Mouse (Mus musculus): ENCODE data around the gene Serpina3b. TPM values are rescaled to one million over a fixed set of nuclear protein-coding genes. Genes with fewer than 3 reads are reported as not detected.
"Not testable (repeated sequence)": the region's sequence is repeated elsewhere in the genome, so short reads cannot be mapped to it uniquely, and the experiment has no call there.

Gene Serpina3b
- 0.27 and 0.35 TPM in 2 replicates for polyA plus RNA-seq (2015; fragmentation: Nextera tagmentation; extraction: Ambion mirVana)

DNA sequence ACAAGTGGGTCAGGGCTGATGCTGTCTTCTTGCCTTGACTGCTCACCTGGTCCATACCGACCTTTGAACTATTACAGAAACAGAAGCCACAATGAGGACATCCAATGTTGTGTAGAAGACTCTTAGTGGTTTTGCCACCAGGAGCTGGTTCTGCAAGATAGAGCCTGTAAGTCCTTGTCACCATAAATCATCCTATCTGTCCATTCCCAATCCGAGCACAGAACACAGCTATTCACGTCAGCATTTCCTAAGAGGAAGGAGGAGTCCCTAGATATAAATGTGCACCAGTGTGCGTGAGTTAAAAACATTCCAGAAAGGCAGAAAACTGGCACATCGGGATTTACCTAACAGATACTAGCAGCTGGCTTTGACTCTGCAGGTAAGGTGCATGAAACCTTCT is at the start of gene Serpina3b:
TSS of gene Serpina3b (plus strand) at position 301 of the 400 bp plus-strand sequence.
- Histone ChIP-seq H3K9ac (no peak within 1 kb of the TSS), H3K9me3 (no peaks in the 10 kb centered on the region), H3K4me3 (no peak within 1 kb of the TSS), H3K4me1 (no peaks in the 10 kb centered on the region), H3K27ac (no peak within 1 kb of the TSS), H3K36me3 (no peaks in the 10 kb centered on the region), H3K27me3 (no peaks in the 10 kb centered on the region), H3K4me2 (no peak within 1 kb of the TSS)
- 68% methylated on average over 5 of the region's 5 CpGs for WGBS
- ATAC-seq (ENCODE audit: insufficient number of reproducible peaks, low FRiP score, low TSS enrichment, low read depth): no peak

DNA sequence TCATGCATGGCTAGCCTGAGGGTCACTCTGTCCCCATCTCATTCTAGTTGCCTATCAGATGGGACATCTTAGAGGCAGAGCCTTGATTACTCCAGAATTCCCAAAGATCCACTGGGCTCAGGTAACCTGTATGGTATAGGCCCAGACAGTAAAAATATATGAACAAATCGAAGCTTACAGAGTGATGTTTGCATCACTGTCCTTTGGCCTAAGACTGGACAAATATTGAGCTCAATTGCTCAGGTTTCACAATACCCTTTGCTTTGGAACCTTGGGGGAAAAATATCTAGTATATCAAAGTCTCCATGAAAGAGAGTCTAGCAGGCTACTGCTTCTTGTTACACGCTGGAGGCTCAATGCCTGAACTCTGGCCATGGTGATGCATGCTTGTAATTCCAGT is 37.7 kb upstream of the Serpina3b start:
- 74% methylated on average over 2 of the region's 2 CpGs for WGBS

DNA sequence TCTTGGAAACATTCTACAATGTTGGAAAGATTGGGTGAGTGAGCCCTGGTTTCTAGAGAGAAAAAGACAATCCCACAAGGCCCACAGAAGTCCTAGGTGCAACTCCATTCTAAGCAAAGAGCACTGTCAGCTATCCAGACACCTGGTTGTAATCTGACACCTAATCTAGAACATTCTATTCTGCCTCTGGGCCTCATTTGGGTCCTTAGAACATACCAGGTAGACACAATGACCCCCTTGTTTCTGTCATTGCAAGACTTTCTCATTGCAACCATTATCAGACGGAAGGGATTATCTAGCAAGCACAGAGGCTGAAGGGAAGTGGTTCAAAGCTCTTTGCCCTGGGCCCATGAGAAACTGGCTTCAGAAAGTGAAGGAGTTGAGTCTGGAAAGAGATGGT is 36.5 kb upstream of the Serpina3b start:
- 77% methylated on average over 1 of the region's 1 CpGs for WGBS
- no peak overlapping the region for H3K4me3 ChIP-seq

More for the DNA sequence above, 37.7 kb upstream of the Serpina3b start:
- no peaks in the 10 kb centered on the region for H3K36me3 ChIP-seq
- H3K4me2 ChIP-seq: no peak overlapping the region
- no peak for ATAC-seq (ENCODE audit: insufficient number of reproducible peaks, low FRiP score, low TSS enrichment, low read depth)
- no peaks in the 10 kb centered on the region for H3K9me3 ChIP-seq
- no peaks in the 10 kb centered on the region for H3K27me3 ChIP-seq
- no peak overlapping the region for H3K4me3 ChIP-seq
- H3K9ac ChIP-seq: no peak overlapping the region
- H3K4me1 ChIP-seq: no peaks in the 10 kb centered on the region
- H3K27ac ChIP-seq: no peak overlapping the region

DNA sequence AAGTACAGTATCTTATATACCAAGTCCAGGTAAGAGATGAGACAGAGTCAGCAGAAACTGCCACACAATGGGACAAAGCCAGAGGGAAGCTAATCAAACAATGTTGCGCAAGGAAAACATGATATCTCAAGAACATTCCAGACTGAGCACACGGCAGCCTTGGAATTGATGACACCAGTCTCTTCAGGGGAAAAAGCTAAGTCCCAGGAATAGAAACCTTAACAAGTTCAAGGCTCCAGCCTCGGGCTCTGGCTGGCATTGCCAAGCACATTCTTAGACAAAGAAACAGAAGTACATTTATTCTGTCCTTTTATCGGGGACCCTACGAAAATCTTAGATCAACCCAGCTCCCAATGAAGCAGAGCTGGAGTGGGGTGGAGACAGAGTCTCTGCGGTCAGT is 27.0 kb upstream of the Serpina3b start, which contains the start of gene Serpina5:
TSS of gene Serpina5 (plus strand) at position 346 of the 400 bp plus-strand sequence.
- Histone ChIP-seq H3K4me3 (no peak within 1 kb of the TSS), H3K4me2 (no peak within 1 kb of the TSS), H3K9ac (no peak within 1 kb of the TSS), H3K27ac (no peak within 1 kb of the TSS), H3K36me3 (no peaks in the 10 kb centered on the region), H3K27me3 (no peaks in the 10 kb centered on the region), H3K9me3 (no peaks in the 10 kb centered on the region), H3K4me1 (no peaks in the 10 kb centered on the region)
- ATAC-seq (ENCODE audit: insufficient number of reproducible peaks, low FRiP score, low TSS enrichment, low read depth): no peak
- 85% methylated on average over 6 of the region's 6 CpGs for WGBS

More for the DNA sequence above, 36.5 kb upstream of the Serpina3b start:
- H3K4me1 ChIP-seq: no peaks in the 10 kb centered on the region
- H3K27ac ChIP-seq: no peak overlapping the region
- ATAC-seq (ENCODE audit: insufficient number of reproducible peaks, low FRiP score, low TSS enrichment, low read depth): no peak
- no peaks in the 10 kb centered on the region for H3K36me3 ChIP-seq
- H3K9ac ChIP-seq: no peak overlapping the region
- no peak overlapping the region for H3K4me2 ChIP-seq
- no peaks in the 10 kb centered on the region for H3K9me3 ChIP-seq
- H3K27me3 ChIP-seq: no peaks in the 10 kb centered on the region

DNA sequence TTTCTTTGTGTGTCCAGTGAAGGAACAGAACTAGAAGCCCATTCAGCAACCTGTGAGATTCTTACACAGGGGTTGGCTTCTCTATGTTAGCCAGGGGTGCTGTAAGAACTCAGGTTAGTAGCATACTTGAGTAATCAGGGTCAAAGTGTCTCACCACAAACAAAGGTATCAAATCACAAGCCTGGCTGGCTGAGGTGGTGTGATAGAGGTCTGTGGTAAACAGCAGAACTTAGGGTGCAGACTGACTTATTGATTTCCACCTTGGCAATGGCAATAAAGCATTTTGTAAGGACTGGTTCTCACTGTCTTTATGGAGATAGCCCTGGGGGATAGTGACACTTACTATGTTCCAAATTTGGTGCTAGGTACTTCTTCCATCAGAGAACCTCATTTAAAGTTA is 21.9 kb upstream of the Serpina3b start:
- Histone ChIP-seq H3K9ac (no peak overlapping the region), H3K36me3 (no peaks in the 10 kb centered on the region), H3K4me3 (no peak overlapping the region), H3K4me2 (no peak overlapping the region), H3K27me3 (no peaks in the 10 kb centered on the region), H3K27ac (no peak overlapping the region), H3K9me3 (no peaks in the 10 kb centered on the region), H3K4me1 (no peaks in the 10 kb centered on the region)
- no peak for ATAC-seq (ENCODE audit: insufficient number of reproducible peaks, low FRiP score, low TSS enrichment, low read depth)

DNA sequence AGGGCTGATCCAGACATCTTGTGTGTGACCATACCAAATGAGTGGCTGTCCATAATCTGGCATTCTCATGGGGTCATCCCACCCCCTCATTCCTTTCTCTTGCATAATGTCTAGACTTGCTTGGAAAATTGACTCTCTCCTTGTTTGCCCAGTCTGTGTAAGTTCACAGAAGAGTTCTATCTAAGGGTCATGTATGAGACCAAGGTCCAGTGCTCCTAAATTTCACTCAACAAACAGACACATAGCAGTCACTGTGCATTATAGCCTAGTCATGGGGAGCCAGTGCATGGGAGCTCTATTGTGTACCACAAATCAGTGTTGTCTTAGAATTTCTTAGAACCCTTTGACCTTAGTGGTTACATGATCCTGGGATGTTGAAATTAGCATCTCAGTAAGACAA is 20.9 kb upstream of the Serpina3b start:
- H3K9ac ChIP-seq: no peak overlapping the region
- no peaks in the 10 kb centered on the region for H3K36me3 ChIP-seq
- no peak overlapping the region for H3K4me3 ChIP-seq
- ATAC-seq (ENCODE audit: insufficient number of reproducible peaks, low FRiP score, low TSS enrichment, low read depth): no peak
- H3K9me3 ChIP-seq: no peaks in the 10 kb centered on the region
- H3K27me3 ChIP-seq: no peaks in the 10 kb centered on the region
- no peaks in the 10 kb centered on the region for H3K4me1 ChIP-seq
- H3K4me2 ChIP-seq: no peak overlapping the region
- no peak overlapping the region for H3K27ac ChIP-seq

DNA sequence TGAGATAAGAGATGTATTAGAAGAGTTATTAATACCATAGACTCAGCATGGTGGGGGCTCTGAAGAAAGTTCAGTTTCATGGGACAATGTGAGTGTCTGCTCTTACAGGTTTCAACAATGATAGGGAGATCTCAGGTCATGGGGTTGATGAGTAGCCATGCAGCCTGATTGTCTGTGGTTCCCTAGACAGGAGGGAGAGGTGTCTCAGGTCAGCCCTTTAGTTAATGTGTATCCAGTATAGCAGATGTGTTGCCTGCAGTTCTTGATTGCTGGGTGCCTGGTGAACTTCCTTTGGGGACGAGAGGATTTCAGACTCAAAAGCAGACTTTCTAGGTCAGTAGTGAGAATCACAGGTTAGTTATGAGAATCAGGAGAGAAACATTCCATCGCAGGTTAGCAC is 19.3 kb upstream of the Serpina3b start:
- Histone ChIP-seq H3K9me3 (no peaks in the 10 kb centered on the region), H3K4me2 (no peak overlapping the region), H3K4me3 (no peak overlapping the region), H3K27ac (no peak overlapping the region), H3K9ac (no peak overlapping the region), H3K36me3 (no peaks in the 10 kb centered on the region), H3K4me1 (no peaks in the 10 kb centered on the region), H3K27me3 (no peaks in the 10 kb centered on the region)
- 82% methylated on average over 2 of the region's 2 CpGs for WGBS
- ATAC-seq (ENCODE audit: insufficient number of reproducible peaks, low FRiP score, low TSS enrichment, low read depth): no peak

DNA sequence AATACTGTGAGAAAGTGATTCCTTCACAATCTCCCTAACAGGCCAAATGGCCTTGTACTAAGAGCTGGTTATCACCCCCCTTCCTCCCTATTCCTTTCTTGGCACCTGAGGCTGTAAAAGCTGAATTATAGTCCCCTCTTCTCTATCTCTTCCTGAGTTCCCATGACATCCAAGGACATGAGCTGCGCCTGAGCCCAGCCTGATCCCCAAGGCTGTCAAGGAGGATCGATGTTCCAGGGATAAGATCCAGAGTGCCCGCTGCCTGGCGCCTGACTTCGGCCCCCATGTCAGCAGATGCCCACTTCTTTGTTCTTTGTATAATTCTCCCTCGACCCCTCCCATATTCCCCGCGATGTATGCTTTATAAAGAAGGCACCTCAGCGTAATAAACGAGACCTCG is 15.5 kb upstream of the Serpina3b start, which contains the start of gene Serpina3a:
TSS of gene Serpina3a (plus strand) at position 392 of the 400 bp plus-strand sequence.
- H3K9me3 ChIP-seq; H3K4me3 ChIP-seq; H3K4me2 ChIP-seq; H3K27me3 ChIP-seq; H3K27ac ChIP-seq; H3K36me3 ChIP-seq; H3K9ac ChIP-seq; H3K4me1 ChIP-seq; ATAC-seq (ENCODE audit: insufficient number of reproducible peaks, low FRiP score, low TSS enrichment, low read depth): not testable (repeated sequence)
- 86% methylated on average over 11 of the region's 11 CpGs for WGBS

DNA sequence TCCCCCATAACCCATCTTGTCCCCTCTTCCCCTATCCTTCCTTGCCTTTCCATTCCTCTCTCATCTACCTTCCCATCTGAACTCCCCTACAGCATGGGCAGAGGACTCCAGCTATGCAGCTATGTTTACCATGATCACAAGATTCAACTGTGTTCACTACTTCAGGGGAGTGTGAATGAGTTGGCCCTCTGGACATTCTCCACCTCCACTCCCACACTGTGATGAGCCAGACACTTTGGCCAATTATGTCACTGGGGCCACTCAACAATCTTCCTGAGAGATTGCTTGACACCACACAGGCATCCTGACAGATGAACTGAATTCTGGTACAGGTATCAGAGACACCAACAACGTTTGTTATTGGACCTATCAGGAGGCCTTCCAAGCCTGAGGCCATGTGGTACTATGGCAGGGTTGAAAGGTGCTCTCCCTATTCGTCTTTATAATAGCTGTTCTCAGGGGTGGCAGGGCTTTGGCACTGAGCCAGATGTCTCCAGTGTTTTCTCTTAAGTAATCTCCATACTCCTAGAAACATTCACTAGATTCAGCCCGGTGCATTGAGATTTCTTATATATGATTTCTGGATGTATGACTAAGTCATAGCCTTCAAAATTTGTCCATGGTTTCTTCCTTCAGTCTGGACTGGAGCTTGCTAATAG is 12.7 kb upstream of the Serpina3b start:
- Histone ChIP-seq H3K27me3 (no peaks in the 10 kb centered on the region), H3K4me3 (no peak overlapping the region), H3K27ac (no peak overlapping the region), H3K4me2 (no peak overlapping the region), H3K9ac (no peak overlapping the region), H3K36me3 (no peaks in the 10 kb centered on the region), H3K9me3 (no peaks in the 10 kb centered on the region), H3K4me1 (no peaks in the 10 kb centered on the region)
- WGBS: 42% methylated on average over 3 of the region's 3 CpGs
- no peak for ATAC-seq (ENCODE audit: insufficient number of reproducible peaks, low FRiP score, low TSS enrichment, low read depth)

DNA sequence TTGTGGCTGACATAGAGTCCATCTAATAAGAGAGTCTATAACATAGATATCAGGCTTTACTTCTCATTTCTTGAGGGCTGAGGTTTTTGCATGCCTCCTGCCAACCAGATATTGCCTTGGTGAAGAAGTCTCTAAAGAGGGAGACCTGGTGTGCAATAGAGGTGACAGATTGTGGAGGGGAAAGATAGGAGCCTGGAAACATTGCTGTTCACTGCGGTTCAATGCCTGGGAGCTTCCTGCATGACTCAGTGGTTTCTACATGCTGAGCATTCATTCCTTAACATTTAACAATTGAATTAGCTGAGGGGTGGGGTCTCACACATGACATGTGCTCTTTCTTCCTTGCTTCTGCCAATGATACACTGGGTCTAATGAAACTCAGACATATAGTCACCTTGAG is 4.7 kb upstream of the Serpina3b start:
- no peak overlapping the region for H3K4me2 ChIP-seq
- H3K4me1 ChIP-seq: no peaks in the 10 kb centered on the region
- ATAC-seq (ENCODE audit: insufficient number of reproducible peaks, low FRiP score, low TSS enrichment, low read depth): no peak
- no peak overlapping the region for H3K4me3 ChIP-seq
- no peaks in the 10 kb centered on the region for H3K9me3 ChIP-seq
- H3K27ac ChIP-seq: no peak overlapping the region
- no peaks in the 10 kb centered on the region for H3K36me3 ChIP-seq
- H3K9ac ChIP-seq: no peak overlapping the region
- 90% methylated on average over 1 of the region's 1 CpGs for WGBS
- H3K27me3 ChIP-seq: no peaks in the 10 kb centered on the region

DNA sequence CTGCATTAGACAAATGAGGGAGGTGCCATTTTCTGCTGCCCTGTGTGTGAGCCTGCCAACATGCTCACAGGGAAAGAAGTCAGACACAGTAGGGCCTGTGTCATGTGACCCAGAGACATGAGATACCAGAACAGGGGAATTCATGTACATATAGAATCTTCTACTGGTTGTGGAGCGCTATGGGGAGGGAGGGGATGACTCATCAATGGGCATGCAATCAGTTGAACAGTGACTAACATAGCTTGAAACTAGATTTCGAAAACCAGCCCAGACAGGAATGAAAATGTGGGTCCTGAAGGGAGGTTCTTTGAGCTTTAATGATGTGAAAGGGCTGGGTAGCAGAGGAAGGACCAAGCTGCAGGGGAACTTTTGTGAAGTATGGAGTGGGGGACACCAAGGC is 3.8 kb upstream of the Serpina3b start:
- Histone ChIP-seq H3K36me3 (no peaks in the 10 kb centered on the region), H3K4me2 (no peak overlapping the region), H3K9ac (no peak overlapping the region)

DNA sequence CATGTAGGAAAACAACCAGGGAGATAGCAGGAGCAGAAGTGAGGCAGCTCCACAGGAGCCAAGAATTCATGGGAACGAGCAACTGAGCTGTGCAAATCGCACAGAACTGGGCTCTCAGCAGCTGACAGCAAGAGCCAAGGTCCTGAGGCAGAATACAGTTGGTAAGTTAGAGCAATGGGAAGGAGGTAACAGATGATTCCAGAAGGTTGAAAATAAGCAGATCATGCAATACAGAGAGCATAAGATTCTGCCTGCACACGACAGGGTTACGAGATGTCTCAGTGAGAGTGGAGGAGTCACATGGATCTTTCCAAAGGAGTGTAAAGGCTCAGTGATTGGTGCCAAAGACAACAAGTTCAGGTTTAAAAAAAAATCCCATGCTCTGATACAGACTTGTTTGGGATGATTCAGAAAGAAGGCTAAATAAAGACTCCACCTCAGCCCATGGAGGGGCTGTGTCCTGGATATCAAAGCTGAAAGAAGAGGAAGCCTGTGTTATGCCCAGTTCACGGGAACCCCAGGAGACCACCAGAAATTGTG is 2.7 kb upstream of the Serpina3b start:
- H3K27ac ChIP-seq: no peak overlapping the region
- no peak overlapping the region for H3K9ac ChIP-seq
- no peak overlapping the region for H3K4me2 ChIP-seq
- H3K4me3 ChIP-seq: no peak overlapping the region
- H3K4me1 ChIP-seq: no peaks in the 10 kb centered on the region
- 79% methylated on average over 5 of the region's 5 CpGs for WGBS
- H3K27me3 ChIP-seq: no peaks in the 10 kb centered on the region
- H3K9me3 ChIP-seq: no peaks in the 10 kb centered on the region
- no peak for ATAC-seq (ENCODE audit: insufficient number of reproducible peaks, low FRiP score, low TSS enrichment, low read depth)
- H3K36me3 ChIP-seq: no peaks in the 10 kb centered on the region

More for the DNA sequence above, 3.8 kb upstream of the Serpina3b start:
- no peak for ATAC-seq (ENCODE audit: insufficient number of reproducible peaks, low FRiP score, low TSS enrichment, low read depth)
- Histone ChIP-seq H3K4me1 (no peaks in the 10 kb centered on the region), H3K27ac (no peak overlapping the region), H3K27me3 (no peaks in the 10 kb centered on the region), H3K9me3 (no peaks in the 10 kb centered on the region), H3K4me3 (no peak overlapping the region)
- 75% methylated on average over 2 of the region's 2 CpGs for WGBS

DNA sequence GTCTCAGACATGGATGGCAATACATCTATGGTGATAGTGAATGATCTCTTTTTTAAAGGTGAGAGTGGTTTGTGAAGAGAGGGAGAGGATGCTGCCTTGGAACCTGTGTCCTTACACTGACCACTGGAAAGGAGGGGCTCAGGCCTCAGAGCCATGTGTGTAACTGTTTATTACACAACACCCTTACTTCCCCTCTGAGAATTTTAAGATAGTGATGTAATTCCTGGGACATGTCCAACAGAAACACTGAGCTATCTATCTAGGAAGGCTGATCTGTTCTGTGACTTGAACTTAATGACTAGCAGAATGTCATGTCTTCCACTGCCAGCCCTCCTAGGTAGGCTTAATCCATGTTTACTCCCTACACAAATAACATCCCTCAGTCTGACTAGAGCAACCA is 3.2 kb downstream of the Serpina3b start:
- no peak overlapping the region for H3K9ac ChIP-seq
- no peaks in the 10 kb centered on the region for H3K9me3 ChIP-seq
- no peaks in the 10 kb centered on the region for H3K4me1 ChIP-seq
- H3K27me3 ChIP-seq: no peaks in the 10 kb centered on the region
- H3K36me3 ChIP-seq: no peaks in the 10 kb centered on the region
- H3K4me2 ChIP-seq: no peak overlapping the region
- no peak for ATAC-seq (ENCODE audit: insufficient number of reproducible peaks, low FRiP score, low TSS enrichment, low read depth)
- H3K4me3 ChIP-seq: no peak overlapping the region
- no peak overlapping the region for H3K27ac ChIP-seq
